In the genomic region with DNA sequence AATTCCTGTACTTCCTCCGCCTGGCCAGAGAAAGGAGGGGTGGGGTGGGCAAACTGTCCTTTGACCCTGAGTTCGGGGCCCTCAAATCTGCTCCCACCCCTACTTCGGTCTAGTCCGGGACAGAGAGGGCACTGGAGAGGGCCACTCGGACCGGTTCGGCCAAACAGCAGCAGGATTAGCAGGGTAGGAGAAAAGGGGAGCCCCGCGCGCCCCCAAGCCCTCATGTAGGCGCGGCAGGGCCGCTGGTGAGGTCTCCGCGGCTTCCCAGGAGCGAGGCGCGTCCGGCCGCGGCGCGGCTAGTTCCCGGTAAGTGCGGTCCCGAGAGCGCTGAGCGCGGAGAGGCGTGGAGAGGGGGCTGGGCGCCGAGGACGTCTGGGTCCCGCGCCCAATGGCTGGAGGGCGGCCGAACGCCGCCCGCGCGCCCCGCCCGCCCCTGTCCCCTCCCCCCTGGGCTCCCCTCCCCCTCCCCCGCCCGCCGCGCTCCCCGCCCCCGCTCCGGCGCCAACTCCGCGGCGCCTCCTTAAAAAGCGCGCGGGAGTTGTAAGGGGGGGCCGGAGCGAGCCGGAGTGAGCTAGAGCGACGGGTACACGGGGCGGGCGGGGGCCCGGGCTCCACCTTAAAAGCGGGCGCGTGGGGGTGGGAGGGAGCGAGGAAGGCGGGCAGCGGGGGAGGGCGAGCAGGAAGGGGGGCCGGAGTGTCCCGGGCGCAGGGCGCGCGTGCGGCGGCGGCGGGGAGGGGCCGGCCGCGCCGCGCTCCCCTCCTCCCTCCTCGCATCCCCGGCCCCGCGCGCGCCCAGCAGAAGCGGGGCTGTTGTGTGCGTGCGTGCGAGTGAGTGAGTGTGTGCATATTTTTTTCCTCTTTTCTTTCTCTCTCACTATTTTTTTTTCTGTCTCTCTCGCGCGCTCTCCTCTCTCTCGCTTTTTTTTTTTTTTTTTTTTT, we compare ENCODE assay signal across 8 mouse cellular contexts. TPM values are rescaled to one million over a fixed set of nuclear protein-coding genes. Genes with fewer than 3 reads are reported as not detected.
DNase-seq lines count a peak whose midpoint lies in the region; ATAC-seq and TF ChIP-seq lines count a peak whose summit lies in the region.

No protein-coding gene starts in this region.

- H3K4me1 ChIP-seq in hindbrain, postnatal 0 days (ENCODE audit: insufficient read depth, low read length), result 0 out of 2 replicates have a peak, but pooled peaks cover 4% of the 10 kb centered on the region

- no peak for TF ChIP-seq CTCF in hindbrain, postnatal 0 days (IDR thresholded peaks at IDR 0.05; ENCODE audit: low read depth)

- peak overlapping the region; percentile 81 for H3K4me2 ChIP-seq in hindbrain, postnatal 0 days (ENCODE audit: low read depth, low read length)

- H3K27me3 ChIP-seq in hindbrain, postnatal 0 days (ENCODE audit: insufficient read depth, low read length), result no peaks in the 10 kb centered on the region

- peak overlapping the region; percentile 91 for H3K27ac ChIP-seq in hindbrain, postnatal 0 days

- peaks cover 12% of the 10 kb centered on the region for H3K36me3 ChIP-seq in hindbrain, postnatal 0 days (ENCODE audit: insufficient read depth, low read length)

- peak overlapping the region; percentile 77 for H3K4me3 ChIP-seq in hindbrain, postnatal 0 days (ENCODE audit: low read length)

- peak; percentile 63 for ATAC-seq in common myeloid progenitor, adult 5-6 weeks (replicated peaks; ENCODE audit: low read depth, poor library complexity, severe bottlenecking)
- peak; percentile 83 for ATAC-seq in hindbrain, postnatal 0 days
- ATAC-seq in megakaryocyte-erythroid progenitor cell, adult 5-6 weeks (replicated peaks; ENCODE audit: low FRiP score, low TSS enrichment, poor library complexity, severe bottlenecking), result peak; percentile 70

- H3K9ac ChIP-seq in hindbrain, postnatal 0 days (replicated peaks; ENCODE audit: low read length), result peak overlapping the region; percentile 78

- 1% methylated on average over 48 of the region's 103 CpGs for WGBS in hindbrain, postnatal 0 days

- no peaks in the 10 kb centered on the region for H3K9me3 ChIP-seq in hindbrain, postnatal 0 days (ENCODE audit: low read length)

- peak; percentile 93 to 96 for DNase-seq in adrenal gland, adult (ENCODE audit: inconsistent age in 2 of 2, low spot score in 1 of 2)
- peak; percentile 81 to 89 for DNase-seq in gastrocnemius, adult 8-10 months (ENCODE audit: low spot score in 2 of 2)
- DNase-seq in hindbrain, postnatal 0 days (ENCODE audit: low spot score), result peak; percentile 89
- DNase-seq in left cerebral cortex, postnatal 25 days (ENCODE audit: low spot score in 2 of 2), result peak; percentile 73 to 81
- DNase-seq in right cerebral cortex, postnatal 14 days, result peak; percentile 84
- peak; percentile 91 for DNase-seq in urinary bladder, postnatal 14 days (ENCODE audit: low spot score)

- intact Hi-C loops in left cerebral cortex, postnatal 25 days (cut with DNase I), result loop anchor here (1.0 to 5.0 kb wide), 3 partner anchors 24 to 980 kb away; partner anchors contain the start of genes Junb and Prkaca

RNA-seq across cellular contexts. Expression of gene Samd1, which starts 0.6 kb away (rescaled TPM):
- 42.2 and 48.2 TPM in 2 replicates for total RNA-seq in common myeloid progenitor, adult 5-6 weeks (2017)
- total RNA-seq in gastrocnemius, adult 8-10 months (2022), result 10 to 100 TPM; 14.6 to 17.7 (median 16.2) TPM
- 58.6 and 96.8 TPM in 2 replicates for total RNA-seq in hindbrain, postnatal 0 days (2014; rRNA removed)
- 5.7 and 5.9 TPM in 2 replicates for polyA plus RNA-seq in hindbrain, postnatal 0 days (2015; fragmentation: Nextera tagmentation; extraction: Ambion mirVana)
- 10 to 100 TPM; 40.7 to 46.8 TPM for total RNA-seq in left cerebral cortex, postnatal 25 days (2021)
- 103 and 123 TPM in 2 replicates for total RNA-seq in megakaryocyte-erythroid progenitor cell, adult 5-6 weeks (2014; fragmentation: Nextera tagmentation)
- total RNA-seq in megakaryocyte-erythroid progenitor cell, adult 5-6 weeks (2017), result 57.4 and 79.8 TPM in 2 replicates

RNA-seq across cellular contexts. Expression of gene 1700067K01Rik, which starts 4.5 kb away (rescaled TPM):
- total RNA-seq in common myeloid progenitor, adult 5-6 weeks (2017), result 1.4 TPM in 1 of 2 replicates, not detected in the other
- not detected for total RNA-seq in gastrocnemius, adult 8-10 months (2022)
- total RNA-seq in hindbrain, postnatal 0 days (2014; rRNA removed), result not detected in 2 replicates
- 0.49 and 0.51 TPM in 2 replicates for polyA plus RNA-seq in hindbrain, postnatal 0 days (2015; fragmentation: Nextera tagmentation; extraction: Ambion mirVana)
- under 1 TPM; 0.37 to 0.62 TPM for total RNA-seq in left cerebral cortex, postnatal 25 days (2021)
- 1.4 and 2.3 TPM in 2 replicates for total RNA-seq in megakaryocyte-erythroid progenitor cell, adult 5-6 weeks (2014; fragmentation: Nextera tagmentation)
- 0.76 and 2.3 TPM in 2 replicates for total RNA-seq in megakaryocyte-erythroid progenitor cell, adult 5-6 weeks (2017)

RNA-seq across cellular contexts. Expression of gene 2210011C24Rik, which starts 15.1 kb away (rescaled TPM):
- total RNA-seq in common myeloid progenitor, adult 5-6 weeks (2017), result not detected in 2 replicates
- 1 to 10 TPM; 1.1 to 3.9 (median 2.5) TPM for total RNA-seq in gastrocnemius, adult 8-10 months (2022)
- 0.25 and 4.2 TPM in 2 replicates for total RNA-seq in hindbrain, postnatal 0 days (2014; rRNA removed)
- 1.2 and 1.9 TPM in 2 replicates for polyA plus RNA-seq in hindbrain, postnatal 0 days (2015; fragmentation: Nextera tagmentation; extraction: Ambion mirVana)
- 1 to 10 TPM; 1.3 to 2.1 TPM for total RNA-seq in left cerebral cortex, postnatal 25 days (2021)
- total RNA-seq in megakaryocyte-erythroid progenitor cell, adult 5-6 weeks (2014; fragmentation: Nextera tagmentation), result not detected in 2 replicates
- not detected in 2 replicates for total RNA-seq in megakaryocyte-erythroid progenitor cell, adult 5-6 weeks (2017)

RNA-seq across cellular contexts. Expression of gene Prkaca, which starts 24.0 kb away (rescaled TPM):
- 26.6 and 28.1 TPM in 2 replicates for total RNA-seq in common myeloid progenitor, adult 5-6 weeks (2017)
- 100 to 1,000 TPM; 144 to 161 (median 159) TPM for total RNA-seq in gastrocnemius, adult 8-10 months (2022)
- total RNA-seq in hindbrain, postnatal 0 days (2014; rRNA removed), result 198 and 213 TPM in 2 replicates
- polyA plus RNA-seq in hindbrain, postnatal 0 days (2015; fragmentation: Nextera tagmentation; extraction: Ambion mirVana), result 257 and 268 TPM in 2 replicates
- 100 to 1,000 TPM; 250 to 258 TPM for total RNA-seq in left cerebral cortex, postnatal 25 days (2021)
- total RNA-seq in megakaryocyte-erythroid progenitor cell, adult 5-6 weeks (2014; fragmentation: Nextera tagmentation), result 35.2 and 49.4 TPM in 2 replicates
- 22.1 and 31.1 TPM in 2 replicates for total RNA-seq in megakaryocyte-erythroid progenitor cell, adult 5-6 weeks (2017)

RNA-seq across cellular contexts. Expression of gene Palm3, which starts 24.4 kb away (rescaled TPM):
- not detected in 2 replicates for total RNA-seq in common myeloid progenitor, adult 5-6 weeks (2017)
- total RNA-seq in gastrocnemius, adult 8-10 months (2022), result under 1 TPM in 2 of 4 experiments, not detected in 2; 0.11 to 0.16 TPM
- total RNA-seq in hindbrain, postnatal 0 days (2014; rRNA removed), result 4.5 and 9.6 TPM in 2 replicates
- 8.2 and 8.8 TPM in 2 replicates for polyA plus RNA-seq in hindbrain, postnatal 0 days (2015; fragmentation: Nextera tagmentation; extraction: Ambion mirVana)
- 1 to 10 TPM; 1.2 to 1.4 TPM for total RNA-seq in left cerebral cortex, postnatal 25 days (2021)
- total RNA-seq in megakaryocyte-erythroid progenitor cell, adult 5-6 weeks (2014; fragmentation: Nextera tagmentation), result not detected in 2 replicates
- 0.30 TPM in 1 of 2 replicates, not detected in the other for total RNA-seq in megakaryocyte-erythroid progenitor cell, adult 5-6 weeks (2017)

Comparison
In these comparisons a context has a peak if more than half of its experiments do, and no peak if none do; other contexts are left out.
1. Peak in every context shown above with its lines: DNase-seq, ATAC-seq, H3K4me3 ChIP-seq and H3K27ac ChIP-seq.